Mouse (Mus musculus): Measurements from ENCODE around the gene Cacng2. TPM values are rescaled to one million over a fixed set of nuclear protein-coding genes. Genes with fewer than 3 reads are reported as not detected.

Cacng2 gene
- total and polyA plus RNA-seq, 2 experiments from 2014 or later: 16.7 to 22.6 TPM

GRCm38 (mm10) chr15:77955440-77956403 lies 164.1 kb downstream of the Cacng2 start:
- Histone ChIP-seq H3K9me3 (ENCODE audit: low read length) (no peaks in the 10 kb centered on the region), H3K4me3 (ENCODE audit: low read depth, low read length) (peak overlapping the region; percentile 59), H3K9ac (replicated peaks; ENCODE audit: low read length, poor library complexity, severe bottlenecking) (peak overlapping the region; percentile 66), H3K27me3 (ENCODE audit: insufficient read depth, low read length) (no peaks in the 10 kb centered on the region), H3K36me3 (ENCODE audit: insufficient read depth, low read length) (peaks cover 41% of the 10 kb centered on the region), H3K4me2 (ENCODE audit: low read depth, low read length, poor library complexity, severe bottlenecking) (peak overlapping the region; percentile 94), H3K4me1 (ENCODE audit: insufficient read depth, low read length) (peaks cover 5% of the 10 kb centered on the region; the same call in 1 of the 2 replicates), H3K27ac (ENCODE audit: low read depth, low read length) (peak overlapping the region; percentile 63)
- 10% methylated on average over 52 of the region's 52 CpGs for WGBS
- DNase-seq (ENCODE audit: low spot score) (no peak), ATAC-seq (ENCODE audit: low FRiP score) (peak; percentile 53)
- TF ChIP-seq CTCF (IDR thresholded peaks at IDR 0.05): no peak

GRCm38 (mm10) chr15:77954362-77954761 lies 165.5 kb downstream of the Cacng2 start:
- no peak for TF ChIP-seq CTCF (IDR thresholded peaks at IDR 0.05)
- WGBS: 90% methylated on average over 2 of the region's 2 CpGs
- H3K9ac ChIP-seq (replicated peaks; ENCODE audit: low read length, poor library complexity, severe bottlenecking): 0 out of 2 replicates have a peak overlapping the region, but pooled peaks have one; percentile 10
- no peak overlapping the region for H3K4me3 ChIP-seq (ENCODE audit: low read depth, low read length)
- H3K27me3 ChIP-seq (ENCODE audit: insufficient read depth, low read length): no peaks in the 10 kb centered on the region
- DNase-seq (ENCODE audit: low spot score): no peak
- no peak for ATAC-seq (ENCODE audit: low FRiP score)
- peaks cover 5% of the 10 kb centered on the region; the same call in 1 of the 2 replicates for H3K4me1 ChIP-seq (ENCODE audit: insufficient read depth, low read length)
- peaks cover 34% of the 10 kb centered on the region for H3K36me3 ChIP-seq (ENCODE audit: insufficient read depth, low read length)
- H3K9me3 ChIP-seq (ENCODE audit: low read length): no peaks in the 10 kb centered on the region
- peak overlapping the region; percentile 35 for H3K4me2 ChIP-seq (ENCODE audit: low read depth, low read length, poor library complexity, severe bottlenecking)
- no peak overlapping the region for H3K27ac ChIP-seq (ENCODE audit: low read depth, low read length)

GRCm38 (mm10) chr15:77952921-77953320 lies 166.9 kb downstream of the Cacng2 start:
- DNase-seq (ENCODE audit: low spot score) (no peak), ATAC-seq (ENCODE audit: low FRiP score) (no peak)
- Histone ChIP-seq H3K4me3 (ENCODE audit: low read depth, low read length) (no peak overlapping the region), H3K4me1 (ENCODE audit: insufficient read depth, low read length) (peaks cover 5% of the 10 kb centered on the region; the same call in 1 of the 2 replicates), H3K4me2 (ENCODE audit: low read depth, low read length, poor library complexity, severe bottlenecking) (no peak overlapping the region), H3K9ac (replicated peaks; ENCODE audit: low read length, poor library complexity, severe bottlenecking) (no peak overlapping the region), H3K9me3 (ENCODE audit: low read length) (no peaks in the 10 kb centered on the region), H3K36me3 (ENCODE audit: insufficient read depth, low read length) (peaks cover 31% of the 10 kb centered on the region), H3K27ac (ENCODE audit: low read depth, low read length) (no peak overlapping the region), H3K27me3 (ENCODE audit: insufficient read depth, low read length) (no peaks in the 10 kb centered on the region)
- 85% methylated on average over 3 of the region's 3 CpGs for WGBS
- TF ChIP-seq CTCF (IDR thresholded peaks at IDR 0.05): no peak

- Histone ChIP-seq H3K36me3 (ENCODE audit: insufficient read depth, low read length) (peaks cover 59% of the 10 kb centered on the region), H3K4me2 (ENCODE audit: low read depth, low read length, poor library complexity, severe bottlenecking) (no peak overlapping the region)
- WGBS: 91% methylated on average over 7 of the region's 7 CpGs
Measured at GRCm38 (mm10) chr15:77949061-77949460, 170.8 kb downstream of the Cacng2 start.

DNA sequence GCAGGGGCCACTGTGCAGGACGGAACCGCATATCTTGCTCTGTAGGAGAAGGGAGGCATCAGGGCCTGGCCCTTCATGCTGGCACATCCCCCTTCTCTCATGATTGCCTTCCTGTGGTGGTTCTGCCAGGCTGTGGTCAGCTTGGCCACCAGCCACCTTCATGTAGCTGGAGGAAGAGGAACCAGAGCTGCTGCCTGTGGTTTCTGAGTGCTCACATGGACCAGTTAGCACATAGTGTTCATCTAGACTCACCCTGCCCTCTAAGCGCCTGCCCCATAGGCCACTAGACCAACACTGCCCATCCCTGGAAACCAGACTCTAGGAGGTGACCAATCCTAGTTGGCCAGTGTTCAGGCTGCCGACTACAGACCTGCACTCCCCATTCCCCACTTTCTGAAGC lies 174.1 kb downstream of the Cacng2 start:
- Histone ChIP-seq H3K4me3 (ENCODE audit: low read depth, low read length) (no peak overlapping the region), H3K4me2 (ENCODE audit: low read depth, low read length, poor library complexity, severe bottlenecking) (no peak overlapping the region), H3K9ac (replicated peaks; ENCODE audit: low read length, poor library complexity, severe bottlenecking) (no peak overlapping the region), H3K9me3 (ENCODE audit: low read length) (no peaks in the 10 kb centered on the region), H3K36me3 (ENCODE audit: insufficient read depth, low read length) (peaks cover 62% of the 10 kb centered on the region), H3K27ac (ENCODE audit: low read depth, low read length) (no peak overlapping the region), H3K4me1 (ENCODE audit: insufficient read depth, low read length) (no peaks in the 10 kb centered on the region), H3K27me3 (ENCODE audit: insufficient read depth, low read length) (no peaks in the 10 kb centered on the region)
- 89% methylated on average over 4 of the region's 4 CpGs for WGBS
- ATAC-seq (ENCODE audit: low FRiP score) (no peak), DNase-seq (ENCODE audit: low spot score) (no peak)
- no peak for TF ChIP-seq CTCF (IDR thresholded peaks at IDR 0.05)

More at GRCm38 (mm10) chr15:77949061-77949460, 170.8 kb downstream of the Cacng2 start:
- Histone ChIP-seq H3K27me3 (ENCODE audit: insufficient read depth, low read length) (no peaks in the 10 kb centered on the region), H3K9me3 (ENCODE audit: low read length) (no peaks in the 10 kb centered on the region), H3K4me1 (ENCODE audit: insufficient read depth, low read length) (no peaks in the 10 kb centered on the region), H3K4me3 (ENCODE audit: low read depth, low read length) (no peak overlapping the region), H3K27ac (ENCODE audit: low read depth, low read length) (no peak overlapping the region), H3K9ac (replicated peaks; ENCODE audit: low read length, poor library complexity, severe bottlenecking) (no peak overlapping the region)
- no peak for ATAC-seq (ENCODE audit: low FRiP score)
- TF ChIP-seq CTCF (IDR thresholded peaks at IDR 0.05): no peak
- DNase-seq (ENCODE audit: low spot score): no peak

Other genes starting within 250 kb of the Cacng2 start
- 39.6 and 39.9 TPM in 2 replicates for gene Txn2, start 191.0 kb downstream of the Cacng2 start, total RNA-seq (2014; rRNA removed)
- 182 and 194 TPM in 2 replicates for gene Txn2, start 191.0 kb downstream of the Cacng2 start, polyA plus RNA-seq (2015; fragmentation: Nextera tagmentation; extraction: Ambion mirVana)
- gene Foxred2, start 163.3 kb downstream of the Cacng2 start, total RNA-seq (2014; rRNA removed): 23.9 and 31.0 TPM in 2 replicates
- 10.3 and 11.2 TPM in 2 replicates for gene Foxred2, start 163.3 kb downstream of the Cacng2 start, polyA plus RNA-seq (2015; fragmentation: Nextera tagmentation; extraction: Ambion mirVana)
- 133 and 142 TPM in 2 replicates for gene Eif3d, start 149.2 kb downstream of the Cacng2 start, total RNA-seq (2014; rRNA removed)
- gene Eif3d, start 149.2 kb downstream of the Cacng2 start, polyA plus RNA-seq (2015; fragmentation: Nextera tagmentation; extraction: Ambion mirVana): 154 and 160 TPM in 2 replicates
- gene Ift27, start 54.1 kb upstream of the Cacng2 start, total RNA-seq (2014; rRNA removed): 29.5 and 37.3 TPM in 2 replicates
- 116 and 120 TPM in 2 replicates for gene Ift27, start 54.1 kb upstream of the Cacng2 start, polyA plus RNA-seq (2015; fragmentation: Nextera tagmentation; extraction: Ambion mirVana)
- gene Pvalb, start 86.4 kb upstream of the Cacng2 start, total RNA-seq (2014; rRNA removed): 0.61 and 3.6 TPM in 2 replicates
- gene Pvalb, start 86.4 kb upstream of the Cacng2 start, polyA plus RNA-seq (2015; fragmentation: Nextera tagmentation; extraction: Ambion mirVana): 1.9 and 3.3 TPM in 2 replicates
- 0.22 and 0.42 TPM in 2 replicates for gene Ncf4, start 124.8 kb upstream of the Cacng2 start, total RNA-seq (2014; rRNA removed)
- gene Ncf4, start 124.8 kb upstream of the Cacng2 start, polyA plus RNA-seq (2015; fragmentation: Nextera tagmentation; extraction: Ambion mirVana): 0.65 and 1.1 TPM in 2 replicates
- gene Csf2rb2, start 185.7 kb upstream of the Cacng2 start, total RNA-seq (2014; rRNA removed): 0.11 and 0.14 TPM in 2 replicates
- 0.28 and 0.34 TPM in 2 replicates for gene Csf2rb2, start 185.7 kb upstream of the Cacng2 start, polyA plus RNA-seq (2015; fragmentation: Nextera tagmentation; extraction: Ambion mirVana)
- 1.7 and 2.2 TPM in 2 replicates for gene Csf2rb, start 205.7 kb upstream of the Cacng2 start, total RNA-seq (2014; rRNA removed)
- gene Csf2rb, start 205.7 kb upstream of the Cacng2 start, polyA plus RNA-seq (2015; fragmentation: Nextera tagmentation; extraction: Ambion mirVana): 0.63 and 0.90 TPM in 2 replicates

All from midbrain, postnatal 0 days (tissue).